Mouse (Mus musculus): ENCODE results near the gene Wdr31. TPM values are rescaled to one million over a fixed set of nuclear protein-coding genes. Genes with fewer than 3 reads are reported as not detected.

The Wdr31 gene
- polyA plus RNA-seq, 1 experiment from 2014 or later, result 5.2 TPM

- peak; percentile 94 for ATAC-seq
- Histone ChIP-seq H3K9ac (replicated peaks; ENCODE audit: low read depth) (peak overlapping the region; percentile 52), H3K27me3 (replicated peaks; ENCODE audit: insufficient read depth, low read length) (no peaks in the 10 kb centered on the region), H3K9me3 (ENCODE audit: low read length) (no peaks in the 10 kb centered on the region), H3K4me1 (ENCODE audit: insufficient read depth, low read depth, low read length) (peaks cover 8% of the 10 kb centered on the region; the same call in 1 of the 2 replicates), H3K36me3 (ENCODE audit: insufficient read depth, low read length) (no peaks in the 10 kb centered on the region), H3K27ac (ENCODE audit: low read length) (peak overlapping the region; percentile 81), H3K4me2 (replicated peaks; ENCODE audit: low read depth, low read length) (peak overlapping the region; percentile 84), H3K4me3 (ENCODE audit: low read depth, low read length) (peak overlapping the region; percentile 61)
- peak; percentile 94 for DNase-seq (ENCODE audit: low spot score)
- no peak for TF ChIP-seq EP300 (IDR thresholded peaks at IDR 0.05)
- no peak for TF ChIP-seq CTCF (IDR thresholded peaks at IDR 0.05)
- WGBS, result under 1% methylated on average over 37 of the region's 38 CpGs
These were observed 31.5 kb upstream of the Wdr31 start for GRCm38 (mm10) chr4:62501964-62502732.

DNA sequence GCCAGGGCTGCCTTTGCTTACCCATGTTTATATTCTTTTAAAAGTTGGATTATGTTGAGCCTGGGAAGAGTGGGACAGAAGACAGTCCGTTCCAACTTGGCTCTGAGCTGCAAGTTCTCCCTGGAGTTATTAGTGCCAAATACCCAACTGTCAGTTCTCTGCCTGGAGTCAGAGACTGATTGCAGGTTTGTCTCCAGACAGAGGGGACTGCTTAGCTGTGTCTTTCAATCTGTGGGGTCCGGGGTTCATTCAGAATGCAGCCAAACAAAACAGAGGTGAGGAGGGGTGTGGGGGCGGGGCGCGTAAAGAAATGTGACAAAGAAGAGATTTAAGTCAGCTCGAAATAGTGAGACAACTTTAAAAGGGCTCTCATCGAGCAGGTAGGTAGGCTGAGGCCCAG, 30.8 kb upstream of the Wdr31 start:
- Histone ChIP-seq H3K4me3 (ENCODE audit: low read depth, low read length) (peak overlapping the region; percentile 61), H3K36me3 (ENCODE audit: insufficient read depth, low read length) (no peaks in the 10 kb centered on the region), H3K4me1 (ENCODE audit: insufficient read depth, low read depth, low read length) (peaks cover 8% of the 10 kb centered on the region; the same call in 1 of the 2 replicates), H3K9ac (replicated peaks; ENCODE audit: low read depth) (peak overlapping the region; percentile 52), H3K27ac (ENCODE audit: low read length) (peak overlapping the region; percentile 81), H3K27me3 (replicated peaks; ENCODE audit: insufficient read depth, low read length) (no peaks in the 10 kb centered on the region), H3K4me2 (replicated peaks; ENCODE audit: low read depth, low read length) (peak overlapping the region; percentile 84), H3K9me3 (ENCODE audit: low read length) (no peaks in the 10 kb centered on the region)
- ATAC-seq (peak; percentile 19; the same call in 1 of the 2 replicates), DNase-seq (ENCODE audit: low spot score) (peak; percentile 70)
- no peak for TF ChIP-seq CTCF (IDR thresholded peaks at IDR 0.05)
- TF ChIP-seq EP300 (IDR thresholded peaks at IDR 0.05), result no peak
- WGBS, result 1% methylated on average over 7 of the region's 7 CpGs

- WGBS, result 71% methylated on average over 4 of the region's 4 CpGs
- no peak overlapping the region for H3K4me3 ChIP-seq (ENCODE audit: low read depth, low read length)
- H3K27ac ChIP-seq (ENCODE audit: low read length), result no peak overlapping the region
- no peak overlapping the region for H3K9ac ChIP-seq (replicated peaks; ENCODE audit: low read depth)
- no peaks in the 10 kb centered on the region for H3K27me3 ChIP-seq (replicated peaks; ENCODE audit: insufficient read depth, low read length)
- no peaks in the 10 kb centered on the region for H3K9me3 ChIP-seq (ENCODE audit: low read length)
- H3K4me2 ChIP-seq (replicated peaks; ENCODE audit: low read depth, low read length), result no peak overlapping the region
- H3K4me1 ChIP-seq (ENCODE audit: insufficient read depth, low read depth, low read length), result peaks cover 8% of the 10 kb centered on the region; the same call in 1 of the 2 replicates
- ATAC-seq (no peak), DNase-seq (ENCODE audit: low spot score) (no peak)
- TF ChIP-seq CTCF (IDR thresholded peaks at IDR 0.05), result no peak
- TF ChIP-seq EP300 (IDR thresholded peaks at IDR 0.05), result no peak
- H3K36me3 ChIP-seq (ENCODE audit: insufficient read depth, low read length), result no peaks in the 10 kb centered on the region
These were observed 30.1 kb upstream of the Wdr31 start for GRCm38 (mm10) chr4:62500799-62501198.

DNA sequence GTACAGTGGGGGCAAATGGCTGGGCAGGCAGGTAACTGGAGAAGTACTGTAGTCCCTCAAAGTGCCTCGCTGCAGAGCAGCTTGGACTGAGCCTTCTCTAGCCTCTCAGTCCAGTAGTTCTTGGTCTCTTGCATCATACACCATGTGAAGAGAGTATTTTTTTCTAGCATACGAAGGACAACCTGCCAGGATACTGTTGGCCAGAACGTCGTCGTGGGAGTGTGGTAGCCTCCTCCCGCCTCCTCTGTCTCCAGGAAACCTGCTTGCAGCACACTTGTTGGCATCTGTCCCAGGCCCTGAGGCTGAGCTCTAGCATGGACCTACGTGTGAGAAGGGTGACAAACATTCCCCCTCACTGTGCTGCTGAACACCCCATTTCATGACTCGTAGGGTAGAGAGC, 26.1 kb upstream of the Wdr31 start:
- Histone ChIP-seq H3K4me2 (replicated peaks; ENCODE audit: low read depth, low read length) (no peak overlapping the region), H3K9ac (replicated peaks; ENCODE audit: low read depth) (no peak overlapping the region), H3K4me3 (ENCODE audit: low read depth, low read length) (no peak overlapping the region), H3K9me3 (ENCODE audit: low read length) (no peaks in the 10 kb centered on the region), H3K27me3 (replicated peaks; ENCODE audit: insufficient read depth, low read length) (no peaks in the 10 kb centered on the region), H3K36me3 (ENCODE audit: insufficient read depth, low read length) (no peaks in the 10 kb centered on the region), H3K4me1 (ENCODE audit: insufficient read depth, low read depth, low read length) (0 out of 2 replicates have a peak, but pooled peaks cover 5% of the 10 kb centered on the region), H3K27ac (ENCODE audit: low read length) (peak overlapping the region; percentile 47)
- ATAC-seq (peak; percentile 88), DNase-seq (ENCODE audit: low spot score) (peak; percentile 94)
- no peak for TF ChIP-seq EP300 (IDR thresholded peaks at IDR 0.05)
- no peak for TF ChIP-seq CTCF (IDR thresholded peaks at IDR 0.05)
- WGBS, result 21% methylated on average over 8 of the region's 8 CpGs

DNA sequence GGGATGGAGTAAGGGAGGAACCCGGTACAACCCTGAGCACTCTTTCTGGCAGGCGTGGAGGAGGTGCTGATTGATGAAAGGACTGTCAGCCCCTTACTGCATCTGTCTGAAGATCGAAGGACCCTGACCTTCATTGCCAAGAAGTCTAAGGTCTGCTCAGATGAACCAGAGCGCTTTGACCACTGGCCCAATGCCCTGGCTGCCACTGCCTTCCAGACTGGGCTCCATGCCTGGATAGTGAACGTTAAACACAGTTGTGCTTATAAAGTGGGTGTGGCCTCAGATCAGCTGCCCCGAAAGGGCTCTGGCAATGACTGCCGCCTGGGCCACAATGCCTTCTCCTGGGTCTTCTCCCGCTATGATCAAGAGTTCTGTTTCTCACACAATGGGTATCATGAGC, 25.2 kb upstream of the Wdr31 start:
- Histone ChIP-seq H3K9ac (replicated peaks; ENCODE audit: low read depth) (no peak overlapping the region), H3K27me3 (replicated peaks; ENCODE audit: insufficient read depth, low read length) (no peaks in the 10 kb centered on the region), H3K4me2 (replicated peaks; ENCODE audit: low read depth, low read length) (no peak overlapping the region), H3K36me3 (ENCODE audit: insufficient read depth, low read length) (no peaks in the 10 kb centered on the region), H3K27ac (ENCODE audit: low read length) (peak overlapping the region; percentile 47; the same call in 1 of the 2 replicates), H3K4me3 (ENCODE audit: low read depth, low read length) (no peak overlapping the region), H3K4me1 (ENCODE audit: insufficient read depth, low read depth, low read length) (0 out of 2 replicates have a peak, but pooled peaks cover 3% of the 10 kb centered on the region), H3K9me3 (ENCODE audit: low read length) (no peaks in the 10 kb centered on the region)
- ATAC-seq, result peak; percentile 41
- 57% methylated on average over 8 of the region's 8 CpGs for WGBS
- TF ChIP-seq EP300 (IDR thresholded peaks at IDR 0.05), result no peak
- peak; percentile 66 for DNase-seq (ENCODE audit: low spot score)

DNA sequence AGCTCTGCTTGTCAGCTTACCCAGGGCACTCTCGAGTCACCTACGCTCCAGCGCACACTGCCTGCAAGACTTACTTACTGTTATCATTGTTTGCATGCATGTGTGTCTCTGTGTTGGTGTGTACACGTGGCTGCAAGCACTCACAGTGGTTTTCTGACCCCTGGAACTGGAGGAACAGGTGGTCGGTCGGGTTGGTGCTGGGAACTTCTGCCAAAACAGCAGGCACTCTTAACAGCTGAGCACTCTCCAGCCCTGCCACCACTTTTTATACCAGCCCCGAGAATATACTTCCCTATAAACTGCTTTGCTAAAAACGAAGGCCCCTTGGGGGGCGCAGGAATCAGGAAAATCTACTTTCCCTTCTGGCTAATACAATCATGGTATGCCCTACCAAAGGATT, 23.5 kb upstream of the Wdr31 start:
- no peak for TF ChIP-seq EP300 (IDR thresholded peaks at IDR 0.05)
- no peak for TF ChIP-seq CTCF (IDR thresholded peaks at IDR 0.05)
- no peaks in the 10 kb centered on the region for H3K9me3 ChIP-seq (ENCODE audit: low read length)
- H3K27me3 ChIP-seq (replicated peaks; ENCODE audit: insufficient read depth, low read length), result no peaks in the 10 kb centered on the region
- H3K4me2 ChIP-seq (replicated peaks; ENCODE audit: low read depth, low read length), result no peak overlapping the region
- ATAC-seq (no peak), DNase-seq (ENCODE audit: low spot score) (no peak)
- H3K27ac ChIP-seq (ENCODE audit: low read length), result no peak overlapping the region
- 59% methylated on average over 9 of the region's 9 CpGs for WGBS
- no peaks in the 10 kb centered on the region for H3K4me1 ChIP-seq (ENCODE audit: insufficient read depth, low read depth, low read length)
- H3K4me3 ChIP-seq (ENCODE audit: low read depth, low read length), result no peak overlapping the region
- no peak overlapping the region for H3K9ac ChIP-seq (replicated peaks; ENCODE audit: low read depth)
- no peaks in the 10 kb centered on the region for H3K36me3 ChIP-seq (ENCODE audit: insufficient read depth, low read length)

Measured in lung, postnatal 0 days (tissue).